Mouse (Mus musculus) granulocyte monocyte progenitor cell, adult 5-6 weeks (primary cell): ENCODE data around the gene Cyp4x1. TPM values are rescaled to one million over a fixed set of nuclear protein-coding genes. Genes with fewer than 3 reads are reported as not detected.

ENCODE experiments used
- ATAC-seq: replicated peaks from 2 replicates; pipeline ENCODE4 v1.8.0; 2016; ENCODE audit warnings: mild to moderate bottlenecking, moderate TSS enrichment, inconsistent platforms; ENCODE audit not compliant: poor library complexity, severe bottlenecking
- total RNA-seq, 2 experiments: library from RNA; stranded (forward) in 1 of 2; stranded (reverse) in 1 of 2; fragments of 200-712, 200-1000 nt in 1 of 2; fragments of >200 nt in 1 of 2; fragmentation: Nextera tagmentation in 1 of 2; gene quantifications; 2 replicates each; pipeline ENCODE4 v1.2.3; 2014 to 2017

Cyp4x1 gene
- total RNA-seq, 2 experiments from 2014 or later, result not detected

- ATAC-seq, result no peak
These were observed 75.7 kb downstream of the Cyp4x1 start for GRCm38 (mm10) chr4:115058317-115058761.

GRCm38 (mm10) chr4:115057674-115058316 lies 76.3 kb downstream of the Cyp4x1 start:
- ATAC-seq, result peak; percentile 3; the same call in 1 of the 2 replicates

GRCm38 (mm10) chr4:115056921-115057673 lies 77.0 kb downstream of the Cyp4x1 start:
- peak; percentile 71 for ATAC-seq

- ATAC-seq, result no peak; the same call in 1 of the 2 replicates
These were observed 77.6 kb downstream of the Cyp4x1 start, which contains the start of gene Tal1 for GRCm38 (mm10) chr4:115056371-115056920. Gene Tal1, plus strand, starts transcription at chr4:115056426.

Other genes with a start within 250 kb of the Cyp4x1 start
- 0.32 and 1.0 TPM in 2 replicates for gene Foxd2, start 225.4 kb downstream of the Cyp4x1 start, total RNA-seq (2014; fragmentation: Nextera tagmentation)
- 0.30 and 1.3 TPM in 2 replicates for gene Foxd2, start 225.4 kb downstream of the Cyp4x1 start, total RNA-seq (2017)
- gene Foxe3, start 208.3 kb downstream of the Cyp4x1 start, total RNA-seq (2014; fragmentation: Nextera tagmentation), result not detected in 2 replicates
- not detected in 2 replicates for gene Foxe3, start 208.3 kb downstream of the Cyp4x1 start, total RNA-seq (2017)
- 68.3 and 74.7 TPM in 2 replicates for gene Cmpk1, start 147.0 kb downstream of the Cyp4x1 start, total RNA-seq (2014; fragmentation: Nextera tagmentation)
- 183 and 233 TPM in 2 replicates for gene Cmpk1, start 147.0 kb downstream of the Cyp4x1 start, total RNA-seq (2017)
- 20.3 and 20.4 TPM in 2 replicates for gene Stil, start 134.1 kb downstream of the Cyp4x1 start, total RNA-seq (2014; fragmentation: Nextera tagmentation)
- gene Stil, start 134.1 kb downstream of the Cyp4x1 start, total RNA-seq (2017), result 18.4 and 21.7 TPM in 2 replicates
- 12.1 and 14.4 TPM in 2 replicates for gene Tal1, start 77.9 kb downstream of the Cyp4x1 start, total RNA-seq (2014; fragmentation: Nextera tagmentation)
- 5.8 and 9.5 TPM in 2 replicates for gene Tal1, start 77.9 kb downstream of the Cyp4x1 start, total RNA-seq (2017)
- gene Pdzk1ip1, start 45.6 kb downstream of the Cyp4x1 start, total RNA-seq (2014; fragmentation: Nextera tagmentation), result 0.92 TPM in 1 of 2 replicates, not detected in the other
- 3.8 TPM in 1 of 2 replicates, not detected in the other for gene Pdzk1ip1, start 45.6 kb downstream of the Cyp4x1 start, total RNA-seq (2017)
- gene Cyp4a29, start 107.8 kb upstream of the Cyp4x1 start, total RNA-seq (2014; fragmentation: Nextera tagmentation), result not detected in 2 replicates
- not detected in 2 replicates for gene Cyp4a29, start 107.8 kb upstream of the Cyp4x1 start, total RNA-seq (2017)
- gene Cyp4a12a, start 164.8 kb upstream of the Cyp4x1 start, total RNA-seq (2014; fragmentation: Nextera tagmentation), result not detected in 2 replicates
- gene Cyp4a12a, start 164.8 kb upstream of the Cyp4x1 start, total RNA-seq (2017), result not detected in 2 replicates